Mouse (Mus musculus): ENCODE data around the gene Dop1b.

DNA sequence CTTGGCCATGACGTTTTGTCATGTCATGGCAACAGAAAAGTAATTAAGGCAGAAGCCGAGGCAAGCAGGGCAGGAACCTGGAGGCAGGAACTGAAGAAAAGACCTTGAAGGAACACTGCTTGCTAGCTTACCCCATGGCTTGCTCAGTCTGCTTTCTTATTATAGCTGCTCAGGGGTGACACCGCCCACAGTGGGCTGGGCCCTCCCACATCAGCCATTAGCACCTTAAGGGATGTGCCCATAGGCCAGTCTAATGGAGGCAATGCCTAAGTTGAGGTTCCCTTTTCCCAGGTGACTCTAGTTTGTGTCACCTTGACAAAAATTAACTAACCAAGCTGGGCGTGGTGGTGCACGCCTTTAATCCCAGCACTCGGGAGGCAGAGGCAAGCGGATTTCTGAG is 4.6 kb upstream of the Dop1b start:
- TF ChIP-seq POLR2A (IDR thresholded peaks at IDR 0.05; ENCODE audit: borderline replicate concordance, low read depth, low read length) (no peak), CTCF (IDR thresholded peaks at IDR 0.05; ENCODE audit: low read depth, low read length) (no peak)
